Mouse (Mus musculus) spleen, adult 2 months (tissue): ENCODE results near the gene Lrrc1.

Source experiments
- CTCF ChIP-seq: fragments of 200-500 bp; IDR thresholded peaks from 2 replicates; pipeline ENCODE4 v1.5.1; 2011; ENCODE audit warnings: mild to moderate bottlenecking, inconsistent platforms; ENCODE audit not compliant: insufficient read depth, insufficient read length, insufficient replicate concordance; ENCODE audit errors: extremely low read depth
- POLR2A ChIP-seq: fragments of 200-500 bp; IDR thresholded peaks from 2 replicates; pipeline ENCODE4 v1.6.1; 2011; ENCODE audit warnings: low read depth, low read length, inconsistent platforms

DNA sequence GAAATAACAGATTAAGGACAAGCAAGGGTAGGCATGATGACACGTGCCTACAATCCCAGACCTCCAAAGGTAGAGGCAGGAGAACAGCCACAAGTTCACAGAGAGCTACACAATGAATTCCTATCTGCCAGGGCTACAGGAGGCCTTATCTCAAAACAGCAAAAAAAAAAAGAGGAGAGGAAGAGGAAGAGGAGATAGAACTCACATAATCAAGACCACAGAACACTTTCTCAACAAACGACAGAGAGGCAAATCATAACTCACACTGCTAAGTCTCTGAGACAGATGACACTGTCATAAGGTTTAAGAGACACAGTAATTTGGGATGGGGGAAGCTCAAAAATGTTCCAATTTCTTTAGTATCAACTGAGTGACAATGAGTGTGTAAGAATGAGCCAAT is 25.5 kb downstream of the Lrrc1 start:
- TF ChIP-seq POLR2A (no peak), CTCF (no peak)
